Mouse (Mus musculus): ENCODE data around the gene Nsdhl.
A peak's percentile ranks its signal among the peaks of the same experiment; 100 is the strongest.

- TF ChIP-seq POLR2A (IDR thresholded peaks at IDR 0.05; ENCODE audit: insufficient read depth, low read depth, low read length) (no peak), CTCF (IDR thresholded peaks at IDR 0.05) (peak; percentile 55), EP300 (IDR thresholded peaks at IDR 0.05; ENCODE audit: insufficient read depth, low read depth, low read length) (no peak)
Measured at GRCm38 (mm10) chrX:72960431-72960830, 42.1 kb downstream of the Nsdhl start.
